Mouse (Mus musculus) MEL (cell line): Measurements from ENCODE around the gene Umad1. TPM values are rescaled to one million over a fixed set of nuclear protein-coding genes. Genes with fewer than 3 reads are reported as not detected.

Experiments
- DNase-seq: peaks from one replicate; pipeline ENCODE4 v3.0.0; 2011; ENCODE audit warnings: low read depth, low spot score
- H3K27ac ChIP-seq: 2 replicates; pipeline ENCODE4 v1.5.1; 2012; ENCODE audit warnings: low read depth, mild to moderate bottlenecking, control low read depth, low read length, moderate library complexity; ENCODE audit not compliant: control insufficient read depth
- H3K27me3 ChIP-seq, 2 experiments: fragments of 150-350 bp in 1 of 2; sonication (generic) in 1 of 2; 2 replicates each; pipeline ENCODE4 v1.6.1; 2012; ENCODE audit warnings: low read length in 2 of 2, mild to moderate bottlenecking in 2 of 2, improper control_type of control experiment in 1 of 2, moderate library complexity in 1 of 2; ENCODE audit not compliant: insufficient read depth in 2 of 2, control insufficient read depth in 1 of 2
- H3K36me3 ChIP-seq, 2 experiments: 2 replicates each; pipeline ENCODE4 v1.6.1; 2012 to 2014; ENCODE audit warnings: low read length in 2 of 2, improper control_type of control experiment in 1 of 2, inconsistent platforms in 1 of 2, mild to moderate bottlenecking in 1 of 2; ENCODE audit not compliant: insufficient read depth in 2 of 2, control insufficient read depth in 1 of 2
- H3K4me1 ChIP-seq, 2 experiments: fragments of 150-350 bp in 1 of 2; sonication (generic) in 1 of 2; 2 replicates each; pipeline ENCODE4 v1.6.1; 2012; ENCODE audit warnings: low read length in 2 of 2, improper control_type of control experiment in 1 of 2, mild to moderate bottlenecking in 1 of 2; ENCODE audit not compliant: insufficient read depth in 2 of 2, control insufficient read depth in 1 of 2
- H3K4me3 ChIP-seq, 2 experiments: fragments of 150-350 bp in 1 of 2; sonication (generic) in 1 of 2; 2 replicates each; pipeline ENCODE4 v1.5.1; 2012; ENCODE audit warnings: low read depth in 2 of 2, low read length in 2 of 2, mild to moderate bottlenecking in 2 of 2, moderate library complexity in 2 of 2, control low read depth in 1 of 2, improper control_type of control experiment in 1 of 2; ENCODE audit not compliant: control insufficient read depth in 1 of 2, insufficient read depth in 1 of 2
- H3K79me2 ChIP-seq: 2 replicates; pipeline ENCODE4 v1.6.1; 2012; ENCODE audit warnings: mild to moderate bottlenecking, low read length, moderate library complexity; ENCODE audit not compliant: control insufficient read depth, poor library complexity, insufficient read depth
- H3K9ac ChIP-seq: 2 replicates; pipeline ENCODE4 v1.6.1; 2012; ENCODE audit warnings: low read depth, mild to moderate bottlenecking, control low read depth, low read length, moderate library complexity; ENCODE audit not compliant: control insufficient read depth, poor library complexity, severe bottlenecking
- H3K9me3 ChIP-seq: fragments of 150-350 bp; sonication (generic); replicated peaks from 2 replicates; pipeline ENCODE4 v1.6.1; 2012; ENCODE audit warnings: mild to moderate bottlenecking, low read length, improper control_type of control experiment, moderate library complexity; ENCODE audit not compliant: insufficient read depth
- BHLHE40 ChIP-seq: IDR thresholded peaks from 2 replicates; pipeline ENCODE4 v1.6.1; 2012; ENCODE audit warnings: low read depth, mild to moderate bottlenecking, inconsistent platforms, low read length, improper control_type of control experiment, borderline replicate concordance
- CHD1 ChIP-seq: IDR thresholded peaks from 2 replicates; pipeline ENCODE4 v1.6.1; 2012; ENCODE audit warnings: low read depth, mild to moderate bottlenecking, inconsistent platforms, low read length, improper control_type of control experiment
- CHD2 ChIP-seq: IDR thresholded peaks from 2 replicates; pipeline ENCODE4 v1.6.1; 2011; ENCODE audit warnings: low read length, improper control_type of control experiment
- ELF1 ChIP-seq: IDR thresholded peaks from 2 replicates; pipeline ENCODE4 v1.6.1; 2014; ENCODE audit warnings: low read depth, mild to moderate bottlenecking, inconsistent platforms, low read length, improper control_type of control experiment, moderate library complexity
- MAFK ChIP-seq: IDR thresholded peaks from 2 replicates; pipeline ENCODE4 v1.6.1; 2011; ENCODE audit warnings: low read depth, mild to moderate bottlenecking, low read length, improper control_type of control experiment, borderline replicate concordance
- MEF2A ChIP-seq: IDR thresholded peaks from 2 replicates; pipeline ENCODE4 v1.6.1; 2014; ENCODE audit warnings: low read depth, mild to moderate bottlenecking, inconsistent platforms, low read length, improper control_type of control experiment; ENCODE audit not compliant: poor library complexity, insufficient replicate concordance, severe bottlenecking; ENCODE audit errors: extremely low read depth
- MXI1 ChIP-seq: IDR thresholded peaks from 2 replicates; pipeline ENCODE4 v1.6.1; 2011; ENCODE audit warnings: mild to moderate bottlenecking, low read depth, low read length, improper control_type of control experiment
- MYB ChIP-seq: IDR thresholded peaks from 2 replicates; pipeline ENCODE4 v1.6.1; 2011; ENCODE audit warnings: mild to moderate bottlenecking, low read depth, low read length, improper control_type of control experiment
- POLR2A ChIP-seq, 2 experiments: IDR thresholded peaks; 2 replicates each; pipeline ENCODE4 v1.6.1; 2011 to 2012; ENCODE audit warnings: low read length in 2 of 2, mild to moderate bottlenecking in 2 of 2, control low read depth in 1 of 2, improper control_type of control experiment in 1 of 2, low read depth in 1 of 2, moderate library complexity in 1 of 2; ENCODE audit not compliant: control insufficient read depth in 1 of 2, insufficient read depth in 1 of 2, poor library complexity in 1 of 2
- POLR2AphosphoS2 ChIP-seq: IDR thresholded peaks from 2 replicates; pipeline ENCODE4 v1.6.1; 2011; ENCODE audit warnings: low read length, improper control_type of control experiment
- POLR2AphosphoS5 ChIP-seq: IDR thresholded peaks from 2 replicates; pipeline ENCODE4 v1.6.1; 2012; ENCODE audit warnings: low read depth, borderline replicate concordance, mild to moderate bottlenecking, inconsistent platforms, low read length, moderate library complexity, mixed read lengths
- RAD21 ChIP-seq: IDR thresholded peaks from 2 replicates; pipeline ENCODE4 v1.6.1; 2011; ENCODE audit warnings: mild to moderate bottlenecking, low read depth, low read length, improper control_type of control experiment
- SMC3 ChIP-seq: IDR thresholded peaks from 2 replicates; pipeline ENCODE4 v1.6.1; 2011; ENCODE audit warnings: low read depth, low read length, improper control_type of control experiment
- TBP ChIP-seq: IDR thresholded peaks from 2 replicates; pipeline ENCODE4 v1.8.0; 2011; ENCODE audit warnings: low read depth, low read length, improper control_type of control experiment
- TCF12 ChIP-seq: IDR thresholded peaks from 2 replicates; pipeline ENCODE4 v1.6.1; 2014; ENCODE audit warnings: low read depth, mild to moderate bottlenecking, inconsistent platforms, low read length, improper control_type of control experiment, moderate library complexity
- USF2 ChIP-seq, 2 experiments: IDR thresholded peaks; 2 replicates each; pipeline ENCODE4 v1.6.1; 2011 to 2012; ENCODE audit warnings: improper control_type of control experiment in 2 of 2, low read length in 2 of 2, borderline replicate concordance in 1 of 2, inconsistent platforms in 1 of 2, low read depth in 1 of 2, mild to moderate bottlenecking in 1 of 2; ENCODE audit not compliant: insufficient read depth in 1 of 2
- ZC3H11A ChIP-seq: IDR thresholded peaks from 2 replicates; pipeline ENCODE4 v1.6.1; 2012; ENCODE audit warnings: low read depth, mild to moderate bottlenecking, inconsistent platforms, low read length, improper control_type of control experiment
- ZNF384 ChIP-seq: IDR thresholded peaks from 2 replicates; pipeline ENCODE4 v1.6.1; 2012; ENCODE audit warnings: low read depth, mild to moderate bottlenecking, inconsistent platforms, low read length, improper control_type of control experiment
- polyA plus RNA-seq, 2 experiments: library from polyadenylated mRNA; stranded (reverse) in 1 of 2; unstranded in 1 of 2; fragments of >175 nt in 1 of 2; fragments of >200 nt in 1 of 2; gene quantifications; 2 replicates each; pipeline versions ENCODE4 v1.2.1 to v1.2.4; 2012; ENCODE audit warnings: low replicate concordance in 2 of 2, low read depth in 1 of 2; ENCODE audit not compliant: insufficient read length in 2 of 2, insufficient read depth in 1 of 2, missing spikeins in 1 of 2
- total RNA-seq: library from RNA; depleted of rRNA; stranded (reverse); fragments of 300-350 nt; gene quantifications from 2 replicates; pipeline ENCODE4 v1.2.3, GENCODE M21; 2012

Umad1 gene
- total and polyA plus RNA-seq, 3 experiments: 5.3 to 9.7 TPM; not detected in 1

DNA sequence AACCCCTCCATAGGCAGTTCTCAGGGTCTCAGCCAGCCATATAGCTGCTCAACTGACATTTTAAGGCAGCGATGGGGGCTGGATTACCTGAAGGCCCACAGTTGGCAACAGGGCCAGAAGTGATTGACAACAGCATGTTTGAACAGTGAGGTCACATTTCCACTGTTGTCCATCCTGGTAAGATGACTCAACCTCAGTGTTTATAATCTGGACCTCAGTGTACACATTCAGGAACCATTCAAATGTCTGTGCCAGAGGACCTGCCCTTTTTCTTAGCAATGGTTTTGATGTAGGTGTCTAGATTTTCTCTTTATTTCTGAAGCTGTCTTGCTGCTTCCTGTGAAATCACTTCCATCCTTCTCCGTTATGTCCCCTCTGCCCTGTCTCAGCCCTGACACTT lies 88.1 kb downstream of the Umad1 start:
- Histone ChIP-seq H3K9me3 (no peaks in the 10 kb centered on the region), H3K36me3 (peaks cover 0 to 28% of the 10 kb centered on the region in 2 experiments; a peak in 2 of 4 replicates), H3K79me2 (no peaks in the 10 kb centered on the region), H3K4me3 (no peak overlapping the region), H3K4me1 (peaks cover 7 to 14% of the 10 kb centered on the region in 2 experiments), H3K27me3 (no peaks in the 10 kb centered on the region), H3K9ac (no peak overlapping the region), H3K27ac (no peak overlapping the region)
- TF ChIP-seq BHLHE40 (no peak), MYB (no peak), TBP (no peak), ZC3H11A (no peak), MAFK (no peak), RAD21 (no peak), POLR2A (IDR thresholded peaks at IDR 0.05; ENCODE audit: control insufficient read depth in 1 of 2, insufficient read depth in 1 of 2, low read depth in 1 of 2, low read length in 2 of 2, poor library complexity in 1 of 2) (no peak), ELF1 (no peak), POLR2AphosphoS5 (no peak), ZNF384 (no peak), CHD2 (no peak), CHD1 (no peak), POLR2AphosphoS2 (no peak), TCF12 (no peak), USF2 (IDR thresholded peaks at IDR 0.05; ENCODE audit: borderline replicate concordance in 1 of 2, insufficient read depth in 1 of 2, low read depth in 1 of 2, low read length in 2 of 2) (no peak), MXI1 (no peak), SMC3 (no peak), MEF2A (no peak)
- DNase-seq: no peak

DNA sequence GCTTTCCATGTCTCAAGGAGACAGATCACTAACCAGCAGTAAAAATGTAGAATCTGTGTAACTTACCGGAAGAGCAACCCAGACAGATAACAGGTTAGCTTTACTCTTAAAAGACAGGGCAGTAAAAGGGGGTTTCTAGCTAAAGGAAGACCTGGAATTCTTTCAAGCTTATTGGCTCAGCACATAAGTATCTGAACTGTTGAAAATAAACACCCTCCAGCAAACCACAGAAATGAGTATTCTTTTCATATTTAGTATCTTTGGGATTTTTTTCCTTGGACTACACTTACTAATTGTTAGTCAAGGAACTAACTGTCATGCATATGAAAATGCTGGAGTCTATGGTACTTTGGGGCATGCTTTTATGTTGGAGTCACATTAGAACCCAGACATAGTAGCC lies 89.3 kb downstream of the Umad1 start:
- peaks cover 7 to 14% of the 10 kb centered on the region in 2 experiments for H3K4me1 ChIP-seq

More for the DNA sequence above, 89.3 kb downstream of the Umad1 start:
- H3K79me2 ChIP-seq: no peaks in the 10 kb centered on the region
- H3K9ac ChIP-seq: no peak overlapping the region
- no peak for DNase-seq
- no peak for TF ChIP-seq MEF2A
- peaks cover 0 to 23% of the 10 kb centered on the region in 2 experiments; a peak in 2 of 4 replicates for H3K36me3 ChIP-seq
- H3K9me3 ChIP-seq: no peaks in the 10 kb centered on the region
- H3K27ac ChIP-seq: no peak overlapping the region
- H3K4me3 ChIP-seq: no peak overlapping the region
- no peaks in the 10 kb centered on the region for H3K27me3 ChIP-seq
